Mouse (Mus musculus): ENCODE measurements around the gene Ncam2.
"Not testable (repeated sequence)": the region's sequence is repeated elsewhere in the genome, so short reads cannot be mapped to it uniquely, and the experiment has no call there.

Ncam2 gene

DNA sequence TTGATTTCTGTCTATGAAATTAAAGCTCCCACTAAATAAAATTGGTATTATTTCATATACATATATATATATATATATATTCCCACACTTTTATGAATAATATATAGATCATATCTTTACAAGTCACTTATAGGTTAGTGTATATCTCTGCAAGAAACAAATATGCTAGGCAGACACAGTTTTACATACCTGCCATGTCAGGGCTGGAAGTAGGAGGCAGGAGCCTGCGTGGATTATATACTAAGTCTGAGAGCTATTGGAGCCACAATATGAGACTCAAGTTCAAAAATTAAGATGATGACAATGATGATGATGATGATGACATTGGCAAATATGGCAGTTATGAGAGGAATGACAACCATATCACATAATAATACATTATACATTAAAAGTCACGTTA is 85.4 kb downstream of the Ncam2 start:
- CTCF ChIA-PET, result no interaction called here

- CTCF ChIA-PET, result no interaction called here
These were observed 103.3 kb downstream of the Ncam2 start for GRCm38 (mm10) chr16:81303806-81304205.

DNA sequence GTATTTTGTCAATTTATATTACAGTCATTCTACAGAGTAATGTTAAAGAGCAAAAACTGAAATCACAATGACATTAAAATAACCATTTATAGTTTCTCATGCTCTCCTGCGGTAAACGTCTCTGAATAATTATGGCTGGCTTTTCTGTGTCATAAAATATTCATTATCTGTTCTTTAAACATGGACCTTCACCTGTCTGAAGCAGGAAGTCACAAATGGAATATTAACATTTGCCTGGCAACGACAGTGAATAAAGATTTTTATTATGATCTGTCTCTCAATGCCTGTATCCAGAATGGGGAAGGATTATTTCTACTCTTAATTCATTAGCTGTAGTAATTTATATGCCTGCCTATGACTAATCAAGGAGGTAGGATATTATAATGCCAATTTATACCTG is 108.7 kb downstream of the Ncam2 start:
- CTCF ChIA-PET, result no interaction called here

- CTCF ChIA-PET, result no interaction called here
These were observed 118.5 kb downstream of the Ncam2 start for GRCm38 (mm10) chr16:81319037-81319436.

DNA sequence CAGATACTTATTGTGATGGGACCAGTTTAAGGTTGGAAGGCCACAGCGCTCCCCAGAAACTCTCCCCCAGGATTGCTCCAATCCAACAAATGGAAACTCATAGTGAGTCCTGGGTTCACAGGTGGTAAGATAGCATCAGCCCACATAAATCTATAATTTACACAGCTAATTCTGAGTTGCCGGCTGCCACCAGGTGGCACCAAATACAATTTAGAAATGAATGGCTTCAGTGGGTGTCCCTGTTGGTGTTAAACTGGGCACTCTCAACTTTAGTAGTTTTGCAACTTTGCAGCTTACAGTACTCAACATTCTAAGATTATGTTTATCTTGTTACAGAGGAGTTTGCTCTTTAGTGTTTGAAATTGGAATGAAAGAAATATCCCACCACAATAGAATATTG is 130.0 kb downstream of the Ncam2 start:
- CTCF ChIA-PET, result no interaction called here

DNA sequence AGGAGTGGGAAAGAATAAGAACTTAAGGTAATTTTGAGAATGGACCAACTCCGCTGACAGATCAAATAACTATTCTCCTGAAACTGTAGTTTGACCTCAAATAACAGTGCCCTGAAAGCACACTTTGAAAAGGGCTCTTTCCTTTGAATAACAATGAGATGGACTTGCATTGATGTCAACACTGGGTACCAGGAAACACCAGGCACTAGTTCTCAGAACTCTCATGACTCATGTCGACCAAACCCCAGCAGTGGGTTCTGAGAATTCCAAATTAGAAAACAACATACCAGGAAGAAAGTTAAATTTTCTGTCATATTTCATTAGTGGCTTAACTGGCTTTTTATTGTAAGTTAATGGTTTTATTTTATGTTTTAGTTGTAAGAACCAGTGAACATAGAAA is 165.4 kb downstream of the Ncam2 start:
- CTCF ChIA-PET, result no interaction called here

DNA sequence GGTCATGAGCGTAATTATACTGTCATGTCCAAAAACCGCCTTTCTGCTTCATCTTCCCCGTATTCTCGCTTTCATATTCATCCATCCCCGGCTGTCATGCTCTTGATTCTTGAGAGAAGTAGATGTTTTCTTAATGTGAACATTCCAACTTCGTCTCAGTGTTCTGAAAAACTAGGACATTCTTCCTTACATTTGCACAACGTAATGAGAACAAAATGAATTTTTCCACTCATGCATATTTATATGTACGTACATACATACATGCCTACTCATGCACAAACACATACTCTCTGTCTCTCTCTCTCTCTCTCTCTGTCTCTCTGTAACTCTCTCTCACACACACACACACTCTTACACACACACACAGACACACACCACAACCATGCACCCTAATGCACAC is 173.7 kb downstream of the Ncam2 start:
- CTCF ChIA-PET, result no interaction called here

- CTCF ChIA-PET, result no interaction called here
These were observed 179.9 kb downstream of the Ncam2 start for GRCm38 (mm10) chr16:81380434-81380833.

DNA sequence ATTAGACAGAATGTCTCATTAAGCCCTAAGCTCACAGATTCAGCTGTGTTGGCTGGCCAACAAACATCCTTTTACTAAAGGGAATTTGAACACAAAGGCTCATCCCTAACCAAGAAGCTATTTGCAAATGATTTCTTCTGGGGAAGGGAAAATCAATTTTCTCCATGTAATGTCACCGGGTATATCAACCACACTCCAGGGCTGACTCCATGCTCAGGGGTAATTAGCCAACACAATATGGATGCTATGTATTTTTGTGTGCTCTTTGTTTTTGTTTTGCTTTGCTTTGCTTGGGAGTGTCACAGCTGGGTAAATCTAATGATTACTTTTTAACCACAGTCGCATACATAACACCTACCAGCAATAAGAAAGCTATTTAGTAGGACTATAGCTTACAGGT is 188.1 kb downstream of the Ncam2 start:
- CTCF ChIA-PET, result no interaction called here

DNA sequence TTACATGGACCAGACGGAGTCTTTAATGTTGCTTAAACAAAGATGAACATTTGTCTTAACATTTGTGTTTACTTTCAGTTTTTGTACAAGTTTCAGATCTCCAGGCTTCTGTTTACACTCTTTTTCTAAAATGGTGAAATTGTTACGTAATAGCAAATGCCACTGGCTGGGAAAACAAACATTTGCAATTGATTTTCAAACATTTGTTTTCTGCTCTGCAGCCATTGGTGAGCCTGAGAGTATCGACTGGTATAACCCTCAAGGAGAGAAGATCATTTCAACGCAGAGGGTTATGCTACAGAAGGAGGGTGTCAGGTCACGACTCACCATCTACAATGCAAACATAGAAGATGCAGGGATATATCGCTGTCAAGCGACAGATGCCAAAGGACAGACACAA is 234.1 kb downstream of the Ncam2 start:
- CTCF ChIA-PET, result no interaction called here

DNA sequence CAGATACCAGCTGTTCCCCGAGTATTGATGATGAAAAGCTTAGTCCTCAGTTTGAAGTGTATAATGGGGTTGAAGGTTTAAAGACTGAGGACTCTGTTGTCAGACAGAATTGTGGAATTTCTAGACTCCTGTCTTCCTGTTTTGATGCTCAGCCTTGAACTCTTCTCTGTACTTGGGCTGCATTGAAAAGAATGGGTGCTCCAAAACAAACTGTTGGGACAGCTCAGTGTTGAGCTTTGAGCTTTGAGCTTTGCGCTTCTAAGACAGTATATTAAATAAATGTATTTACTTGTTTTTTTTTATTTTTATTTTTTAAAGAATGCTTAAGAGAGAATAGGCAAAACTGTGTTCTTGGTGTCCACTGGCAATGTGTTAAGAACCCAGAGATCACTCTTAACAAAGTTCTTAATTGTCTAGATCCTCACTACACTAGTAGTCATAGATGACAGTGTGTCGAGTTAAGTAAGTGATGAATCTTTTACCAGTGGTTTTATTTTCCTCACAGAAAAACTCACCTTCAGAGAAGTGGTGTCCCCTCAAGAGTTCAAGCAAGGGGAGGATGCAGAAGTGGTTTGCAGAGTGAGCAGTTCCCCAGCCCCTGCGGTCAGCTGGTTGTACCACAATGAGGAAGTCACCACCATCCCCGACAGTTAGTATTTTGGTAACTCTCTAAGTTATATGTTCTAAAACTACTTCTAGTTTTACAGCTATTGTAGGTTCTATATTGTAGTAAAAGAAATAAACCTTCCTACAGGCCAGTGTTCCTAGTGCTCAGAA is 236.8 kb downstream of the Ncam2 start:
- CTCF ChIA-PET, result no interaction called here

GRCm38 (mm10) chr16:81437868-81438249 is 237.4 kb downstream of the Ncam2 start:
- CTCF ChIA-PET, result no interaction called here

DNA sequence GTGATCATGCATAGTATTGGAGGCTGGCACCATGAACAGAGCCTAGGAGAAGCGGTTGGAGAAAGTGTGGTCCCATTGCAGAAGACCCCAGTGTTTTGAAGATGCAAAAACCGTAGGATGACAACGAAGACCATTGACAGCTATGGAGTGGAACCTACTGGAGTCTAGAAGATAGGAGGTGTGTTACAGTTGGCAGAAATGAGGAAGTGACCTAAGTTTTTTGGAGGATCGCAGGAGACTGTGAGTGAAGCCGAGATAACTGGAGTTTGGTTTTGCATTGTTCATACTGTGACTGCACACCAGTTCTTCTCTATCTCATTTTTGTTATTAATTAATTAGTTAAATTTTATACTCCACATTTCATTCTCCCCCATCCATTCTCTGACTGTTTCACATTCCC is 250.4 kb downstream of the Ncam2 start:
- CTCF ChIA-PET, result no interaction called here

DNA sequence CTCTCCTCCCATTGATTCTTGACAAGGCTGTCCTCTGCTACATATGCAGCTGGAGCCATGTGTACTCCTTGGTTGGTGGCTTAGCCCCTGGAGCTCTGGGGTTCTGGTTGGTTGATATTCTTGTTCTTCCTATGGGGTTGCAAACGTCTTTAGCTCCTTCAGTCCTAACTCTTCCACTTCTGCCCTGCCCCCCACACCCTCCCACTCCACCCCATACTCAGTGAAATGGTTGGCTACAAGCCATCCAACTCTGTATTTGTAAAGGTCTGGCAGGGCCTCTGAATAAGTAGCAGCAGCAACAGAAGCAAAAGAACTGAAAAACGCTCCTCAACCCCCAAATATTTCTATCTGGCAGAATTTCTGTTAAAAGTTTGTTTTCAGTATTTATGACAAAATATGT is 252.5 kb downstream of the Ncam2 start:
- CTCF ChIA-PET, result no interaction called here

GRCm38 (mm10) chr16:81454472-81454871 is 254.0 kb downstream of the Ncam2 start:
- CTCF ChIA-PET, result no interaction called here

DNA sequence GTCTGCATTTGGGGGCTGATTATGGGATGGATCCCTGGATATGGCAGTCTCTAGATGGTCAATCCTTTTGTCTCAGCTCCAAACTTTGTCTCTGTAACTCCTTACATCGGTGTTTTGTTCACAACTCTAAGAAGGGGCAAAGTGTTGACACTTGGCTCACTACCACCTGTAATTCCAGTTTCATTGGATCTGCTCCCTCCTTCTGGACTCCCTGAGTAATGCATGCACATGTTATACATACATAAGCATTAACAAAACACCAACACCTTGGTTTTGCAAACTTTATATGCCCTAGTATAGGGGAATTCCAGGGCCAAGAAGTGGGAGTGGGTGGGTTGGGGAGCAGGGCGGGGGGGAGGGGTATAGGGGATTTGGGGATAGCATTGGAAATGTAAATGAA is 262.2 kb downstream of the Ncam2 start:
- CTCF ChIA-PET, result not testable (repeated sequence)

GRCm38 (mm10) chr16:81472925-81473324 is 272.4 kb downstream of the Ncam2 start:
- CTCF ChIA-PET, result no interaction called here

GRCm38 (mm10) chr16:81481058-81481457 is 280.6 kb downstream of the Ncam2 start:
- CTCF ChIA-PET, result no interaction called here

- CTCF ChIA-PET, result no interaction called here
These were observed 295.6 kb downstream of the Ncam2 start for GRCm38 (mm10) chr16:81496111-81496510.

- CTCF ChIA-PET, result no interaction called here
These were observed 302.1 kb downstream of the Ncam2 start for GRCm38 (mm10) chr16:81502578-81502977.

DNA sequence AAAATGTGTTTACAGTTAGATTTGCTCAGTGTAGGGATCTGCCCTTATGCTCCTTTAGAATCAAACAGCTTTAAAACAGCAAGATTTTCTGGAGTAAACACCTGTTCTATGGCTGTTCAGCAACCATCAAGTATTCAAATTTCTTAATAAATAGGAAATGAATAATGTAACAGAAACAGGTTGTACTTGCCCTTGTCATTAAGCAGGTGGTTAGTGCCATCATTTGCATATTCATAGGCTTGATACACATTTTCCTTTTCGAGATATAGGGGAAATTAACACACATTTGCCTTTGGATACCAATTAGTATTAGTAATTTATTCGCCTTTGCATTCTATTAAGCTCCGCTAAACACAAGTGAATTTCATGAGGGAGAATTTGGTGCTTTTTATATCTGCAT is 335.7 kb downstream of the Ncam2 start:
- CTCF ChIA-PET, result no interaction called here

GRCm38 (mm10) chr16:81587565-81588107 is 387.1 kb downstream of the Ncam2 start:
- CTCF ChIA-PET, result no interaction called here

DNA sequence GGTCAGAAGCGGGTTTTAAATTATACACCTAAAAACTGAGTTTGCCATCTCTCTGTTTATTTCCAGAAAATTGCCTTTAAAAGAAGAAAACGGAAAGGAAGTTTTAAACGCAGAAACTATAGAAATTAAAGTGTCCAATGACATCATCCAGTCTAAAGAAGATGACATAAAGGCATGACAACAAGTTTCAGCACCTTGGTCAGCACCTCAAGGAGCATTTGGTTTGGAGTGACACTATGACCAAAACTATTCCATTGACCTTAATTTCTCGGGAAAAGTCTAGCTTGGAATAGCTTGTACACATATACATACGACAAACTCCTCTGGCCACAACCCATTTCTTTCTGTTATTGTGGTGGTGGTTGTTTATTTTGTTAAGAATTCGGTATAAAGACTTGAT is 422.8 kb downstream of the Ncam2 start:
- CTCF ChIA-PET, result no interaction called here

DNA sequence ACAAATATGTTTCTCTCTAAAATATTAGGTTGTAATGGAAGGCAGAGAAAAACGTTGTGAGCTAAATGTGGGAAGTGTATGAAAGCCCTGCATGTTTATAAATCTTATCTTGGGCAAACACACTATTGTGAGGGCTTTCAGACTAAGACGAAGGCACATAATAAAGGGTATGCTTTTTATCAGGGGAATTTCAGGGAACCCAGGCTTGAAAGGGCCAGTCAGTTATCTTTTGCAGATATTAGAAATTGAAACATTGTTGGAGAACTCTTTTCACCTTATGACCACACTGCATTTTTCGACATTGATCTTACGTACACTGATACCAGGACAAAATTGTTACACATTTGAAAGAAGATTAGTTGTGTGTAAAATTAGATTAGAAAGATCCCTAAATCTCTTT is 423.3 kb downstream of the Ncam2 start:
- CTCF ChIA-PET, result no interaction called here
